Mouse (Mus musculus): Measurements from ENCODE around the gene Upk1a. TPM values are rescaled to one million over a fixed set of nuclear protein-coding genes. Genes with fewer than 3 reads are reported as not detected.
A peak's percentile ranks its signal among the peaks of the same experiment; 100 is the strongest.

Gene Upk1a
- polyA plus RNA-seq, 1 experiment from 2014 or later, result 0.14 TPM

DNA sequence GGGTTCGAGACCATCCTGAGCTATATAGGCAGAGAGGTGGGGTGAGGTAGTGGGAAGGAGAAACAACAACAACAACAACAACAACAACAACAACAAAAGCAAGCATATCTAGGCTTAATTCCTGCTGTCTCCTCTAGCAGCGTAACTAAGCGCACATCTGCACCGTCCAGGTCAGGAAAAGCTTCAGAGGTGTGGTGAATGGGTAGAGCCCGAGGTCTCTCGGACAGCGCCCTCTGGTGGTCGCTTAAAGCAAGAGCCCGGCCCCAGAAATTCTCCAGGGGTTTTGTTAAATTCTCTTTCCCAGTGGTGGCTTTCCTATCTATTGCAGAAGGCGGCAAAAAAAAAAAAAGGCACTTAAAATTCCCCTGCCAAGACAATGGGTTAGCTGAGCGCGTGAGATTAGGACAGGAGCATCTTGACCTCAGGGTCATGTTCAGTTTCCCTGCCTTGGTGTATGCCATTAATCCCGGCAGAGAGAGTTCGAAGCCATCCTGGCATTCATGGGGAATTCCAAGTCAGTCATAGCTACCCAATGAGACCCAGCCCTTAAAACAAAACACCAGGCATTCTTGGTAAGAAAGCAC lies 974 bp upstream of the Upk1a start:
- H3K36me3 ChIP-seq (replicated peaks; ENCODE audit: control insufficient read depth, insufficient read depth, low read depth, low read length), result peaks cover 2% of the 10 kb centered on the region; the same call in 1 of the 2 replicates

DNA sequence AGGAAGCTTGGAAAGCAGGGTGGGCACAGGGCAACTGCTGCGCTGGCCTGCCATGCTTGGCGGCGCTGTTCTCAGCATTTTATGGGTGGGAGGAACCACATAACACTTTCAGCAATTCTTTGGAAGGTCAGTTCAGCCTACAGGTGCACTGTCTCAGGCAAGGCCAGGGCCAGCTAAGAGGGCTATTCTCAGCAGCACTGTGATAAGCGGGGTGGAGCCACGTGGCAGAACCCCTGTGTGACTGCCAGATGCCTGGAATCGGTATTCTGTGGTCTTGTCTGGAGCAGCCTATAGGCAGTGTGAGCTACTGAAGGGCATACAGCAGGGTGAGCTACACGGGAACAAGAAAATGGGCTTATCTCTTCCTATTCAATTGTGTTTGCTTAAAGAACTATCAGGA lies 2.6 kb downstream of the Upk1a start:
- WGBS, result 61% methylated on average over 7 of the region's 7 CpGs
- Histone ChIP-seq H3K4me1 (ENCODE audit: control insufficient read depth, insufficient read depth, low read length) (no peaks in the 10 kb centered on the region), H3K9me3 (replicated peaks; ENCODE audit: control insufficient read depth, low read length) (no peaks in the 10 kb centered on the region), H3K4me2 (ENCODE audit: low read depth, low read length) (no peak overlapping the region), H3K9ac (replicated peaks; ENCODE audit: low read length) (no peak overlapping the region), H3K36me3 (replicated peaks; ENCODE audit: control insufficient read depth, insufficient read depth, low read depth, low read length) (no peaks in the 10 kb centered on the region), H3K4me3 (ENCODE audit: low read depth, low read length) (no peak overlapping the region), H3K27me3 (ENCODE audit: control insufficient read depth, insufficient read depth, low read length) (no peaks in the 10 kb centered on the region), H3K27ac (replicated peaks; ENCODE audit: low read depth, low read length) (no peak overlapping the region)
- ATAC-seq (replicated peaks; ENCODE audit: insufficient number of reproducible peaks, low FRiP score, low TSS enrichment, low read depth) (no peak), DNase-seq (ENCODE audit: low spot score) (no peak)

More for the DNA sequence above, 974 bp upstream of the Upk1a start:
- DNase-seq (ENCODE audit: low spot score), result peak; percentile 74
- no peaks in the 10 kb centered on the region for H3K9me3 ChIP-seq (replicated peaks; ENCODE audit: control insufficient read depth, low read length)
- 0 out of 2 replicates have a peak, but pooled peaks have one; percentile 41 for ATAC-seq (replicated peaks; ENCODE audit: insufficient number of reproducible peaks, low FRiP score, low TSS enrichment, low read depth)
- WGBS, result 27% methylated on average over 14 of the region's 14 CpGs
- no peaks in the 10 kb centered on the region for H3K27me3 ChIP-seq (ENCODE audit: control insufficient read depth, insufficient read depth, low read length)
- no peak overlapping the region for H3K27ac ChIP-seq (replicated peaks; ENCODE audit: low read depth, low read length)
- H3K4me2 ChIP-seq (ENCODE audit: low read depth, low read length), result no peak overlapping the region
- no peak overlapping the region for H3K4me3 ChIP-seq (ENCODE audit: low read depth, low read length)
- H3K9ac ChIP-seq (replicated peaks; ENCODE audit: low read length), result no peak overlapping the region
- H3K4me1 ChIP-seq (ENCODE audit: control insufficient read depth, insufficient read depth, low read length), result no peaks in the 10 kb centered on the region

DNA sequence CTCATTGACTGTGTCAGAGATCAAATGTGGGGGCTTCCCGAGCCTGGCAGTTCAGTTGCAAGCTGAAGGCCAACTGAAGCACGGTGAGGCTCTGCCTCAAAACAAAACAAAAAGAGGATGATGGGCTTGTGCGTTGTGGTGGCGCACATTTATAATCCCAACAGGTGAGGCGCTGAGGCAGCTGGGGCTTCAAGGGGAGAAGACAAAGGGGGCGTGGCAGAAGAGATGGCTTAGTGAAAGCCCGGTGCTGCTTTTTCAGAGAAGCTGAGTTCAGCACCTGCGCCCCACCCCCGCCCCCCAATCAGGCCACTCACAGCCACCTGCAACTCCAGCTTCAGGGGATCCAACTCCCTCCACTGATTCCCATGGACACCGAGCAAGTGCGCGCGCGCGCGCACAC lies 4.2 kb downstream of the Upk1a start:
- Histone ChIP-seq H3K4me3 (ENCODE audit: low read depth, low read length) (no peak overlapping the region), H3K4me2 (ENCODE audit: low read depth, low read length) (no peak overlapping the region), H3K9ac (replicated peaks; ENCODE audit: low read length) (no peak overlapping the region), H3K36me3 (replicated peaks; ENCODE audit: control insufficient read depth, insufficient read depth, low read depth, low read length) (no peaks in the 10 kb centered on the region), H3K4me1 (ENCODE audit: control insufficient read depth, insufficient read depth, low read length) (no peaks in the 10 kb centered on the region), H3K27ac (replicated peaks; ENCODE audit: low read depth, low read length) (no peak overlapping the region), H3K9me3 (replicated peaks; ENCODE audit: control insufficient read depth, low read length) (no peaks in the 10 kb centered on the region), H3K27me3 (ENCODE audit: control insufficient read depth, insufficient read depth, low read length) (no peaks in the 10 kb centered on the region)
- no peak for ATAC-seq (replicated peaks; ENCODE audit: insufficient number of reproducible peaks, low FRiP score, low TSS enrichment, low read depth)
- no peak for DNase-seq (ENCODE audit: low spot score)
- WGBS, result 51% methylated on average over 16 of the region's 16 CpGs

DNA sequence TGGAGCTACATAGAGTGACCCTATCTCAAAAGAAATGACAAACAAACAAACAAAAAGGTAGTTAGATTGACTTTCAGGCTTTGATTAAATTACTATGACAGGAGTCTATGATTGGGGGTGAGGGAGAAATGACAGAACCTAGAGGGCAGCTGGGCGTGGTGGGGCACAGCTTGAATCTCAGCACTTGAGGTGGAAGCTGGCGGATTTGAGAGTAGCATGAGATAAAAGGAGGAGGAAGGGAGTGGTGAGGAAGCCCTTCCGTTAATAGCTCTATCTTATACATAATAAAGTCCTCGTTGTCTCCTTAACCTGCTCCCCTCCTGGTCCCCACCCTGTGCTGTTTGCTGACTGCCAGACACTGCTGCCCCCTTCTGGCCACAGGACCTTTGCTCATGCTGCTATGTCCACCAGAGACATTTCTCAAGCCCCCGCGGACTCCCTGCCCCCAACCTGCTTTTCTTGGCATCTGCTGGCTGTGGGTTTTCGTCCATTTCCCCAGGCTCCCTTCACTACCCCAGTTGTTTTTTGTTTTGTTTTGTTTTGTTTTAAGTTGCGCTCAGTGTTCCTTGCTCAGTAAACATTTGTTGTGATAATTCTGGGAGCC lies 4.8 kb downstream of the Upk1a start:
- ATAC-seq (replicated peaks; ENCODE audit: insufficient number of reproducible peaks, low FRiP score, low TSS enrichment, low read depth), result no peak; the same call in 1 of the 2 replicates
- Histone ChIP-seq H3K4me2 (ENCODE audit: low read depth, low read length) (no peak overlapping the region), H3K27me3 (ENCODE audit: control insufficient read depth, insufficient read depth, low read length) (no peaks in the 10 kb centered on the region), H3K9me3 (replicated peaks; ENCODE audit: control insufficient read depth, low read length) (no peaks in the 10 kb centered on the region), H3K4me1 (ENCODE audit: control insufficient read depth, insufficient read depth, low read length) (no peaks in the 10 kb centered on the region), H3K27ac (replicated peaks; ENCODE audit: low read depth, low read length) (no peak overlapping the region), H3K9ac (replicated peaks; ENCODE audit: low read length) (no peak overlapping the region), H3K36me3 (replicated peaks; ENCODE audit: control insufficient read depth, insufficient read depth, low read depth, low read length) (no peaks in the 10 kb centered on the region), H3K4me3 (ENCODE audit: low read depth, low read length) (no peak overlapping the region)
- WGBS, result 31% methylated on average over 8 of the region's 8 CpGs
- peak; percentile 66 for DNase-seq (ENCODE audit: low spot score)

DNA sequence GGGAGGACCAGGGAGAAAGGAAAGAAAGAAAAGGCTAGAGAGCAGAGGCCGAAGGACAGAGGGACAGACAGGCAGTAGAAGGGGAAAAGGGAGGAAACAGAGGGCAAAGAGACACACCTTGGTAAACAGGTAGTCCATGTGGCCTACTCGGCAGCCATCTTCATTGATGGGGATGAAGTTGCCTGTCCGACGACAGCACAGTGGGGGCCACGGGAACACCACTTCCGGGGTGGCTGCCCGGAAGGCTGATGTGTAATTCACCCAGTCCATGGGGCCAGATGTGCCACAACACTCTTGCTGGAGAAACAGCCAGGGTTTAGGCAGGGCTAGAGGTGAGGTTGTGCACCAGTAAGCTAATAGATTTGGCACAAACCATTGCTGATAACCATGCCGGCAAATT lies 7.7 kb downstream of the Upk1a start:
- WGBS, result 83% methylated on average over 8 of the region's 8 CpGs

DNA sequence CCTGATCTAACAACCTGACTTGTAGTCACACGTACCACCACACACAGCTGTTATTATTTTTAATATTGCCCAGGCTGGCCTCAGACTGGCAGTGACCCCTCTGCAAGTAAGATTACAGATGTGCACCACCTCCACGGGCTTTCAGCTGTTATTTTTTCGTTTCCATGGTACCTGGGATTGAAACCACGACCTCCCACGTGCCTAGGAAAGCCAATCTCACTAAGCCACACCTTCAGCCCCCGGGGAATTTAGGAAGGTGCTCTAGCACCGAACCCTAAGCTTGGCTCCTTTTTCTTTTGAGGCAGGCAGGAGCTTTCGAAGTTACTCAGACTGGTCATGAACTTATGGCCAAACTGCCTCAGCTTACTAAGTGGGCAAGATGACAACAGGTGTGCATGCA lies 8.2 kb downstream of the Upk1a start:
- Histone ChIP-seq H3K27ac (replicated peaks; ENCODE audit: low read depth, low read length) (no peak overlapping the region), H3K9me3 (replicated peaks; ENCODE audit: control insufficient read depth, low read length) (no peaks in the 10 kb centered on the region), H3K36me3 (replicated peaks; ENCODE audit: control insufficient read depth, insufficient read depth, low read depth, low read length) (no peaks in the 10 kb centered on the region), H3K27me3 (ENCODE audit: control insufficient read depth, insufficient read depth, low read length) (no peaks in the 10 kb centered on the region), H3K4me1 (ENCODE audit: control insufficient read depth, insufficient read depth, low read length) (no peaks in the 10 kb centered on the region), H3K4me3 (ENCODE audit: low read depth, low read length) (no peak overlapping the region), H3K4me2 (ENCODE audit: low read depth, low read length) (no peak overlapping the region), H3K9ac (replicated peaks; ENCODE audit: low read length) (no peak overlapping the region)
- no peak for ATAC-seq (replicated peaks; ENCODE audit: insufficient number of reproducible peaks, low FRiP score, low TSS enrichment, low read depth)
- WGBS, result 49% methylated on average over 8 of the region's 8 CpGs
- no peak for DNase-seq (ENCODE audit: low spot score)

More for the DNA sequence above, 7.7 kb downstream of the Upk1a start:
- ATAC-seq (replicated peaks; ENCODE audit: insufficient number of reproducible peaks, low FRiP score, low TSS enrichment, low read depth) (no peak), DNase-seq (ENCODE audit: low spot score) (no peak)
- no peak overlapping the region for H3K4me3 ChIP-seq (ENCODE audit: low read depth, low read length)
- no peak overlapping the region for H3K9ac ChIP-seq (replicated peaks; ENCODE audit: low read length)
- no peaks in the 10 kb centered on the region for H3K36me3 ChIP-seq (replicated peaks; ENCODE audit: control insufficient read depth, insufficient read depth, low read depth, low read length)
- H3K4me2 ChIP-seq (ENCODE audit: low read depth, low read length), result no peak overlapping the region
- no peaks in the 10 kb centered on the region for H3K4me1 ChIP-seq (ENCODE audit: control insufficient read depth, insufficient read depth, low read length)
- no peaks in the 10 kb centered on the region for H3K27me3 ChIP-seq (ENCODE audit: control insufficient read depth, insufficient read depth, low read length)
- no peaks in the 10 kb centered on the region for H3K9me3 ChIP-seq (replicated peaks; ENCODE audit: control insufficient read depth, low read length)
- no peak overlapping the region for H3K27ac ChIP-seq (replicated peaks; ENCODE audit: low read depth, low read length)

DNA sequence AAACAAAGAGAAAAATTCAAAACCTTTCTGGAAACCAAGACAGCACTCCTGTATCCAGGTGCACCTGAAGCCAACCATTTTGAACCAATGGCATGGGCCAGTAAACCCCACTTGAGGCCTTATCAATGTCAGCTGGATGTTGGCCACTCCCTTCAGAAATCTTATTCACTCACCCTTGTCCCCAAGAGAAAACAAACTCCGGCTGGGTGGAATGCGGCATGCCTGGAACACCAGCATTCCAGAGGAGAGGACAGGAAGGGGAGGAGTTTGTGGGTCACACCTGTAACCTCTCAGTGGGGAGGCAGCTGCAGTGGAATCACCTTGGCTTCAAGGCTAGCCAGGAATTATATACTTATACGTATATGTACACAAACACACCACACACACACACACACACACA lies 10.1 kb downstream of the Upk1a start:
- Histone ChIP-seq H3K27me3 (ENCODE audit: control insufficient read depth, insufficient read depth, low read length) (no peaks in the 10 kb centered on the region), H3K9ac (replicated peaks; ENCODE audit: low read length) (no peak overlapping the region), H3K9me3 (replicated peaks; ENCODE audit: control insufficient read depth, low read length) (no peaks in the 10 kb centered on the region), H3K4me2 (ENCODE audit: low read depth, low read length) (no peak overlapping the region), H3K4me1 (ENCODE audit: control insufficient read depth, insufficient read depth, low read length) (no peaks in the 10 kb centered on the region), H3K27ac (replicated peaks; ENCODE audit: low read depth, low read length) (no peak overlapping the region), H3K36me3 (replicated peaks; ENCODE audit: control insufficient read depth, insufficient read depth, low read depth, low read length) (no peaks in the 10 kb centered on the region), H3K4me3 (ENCODE audit: low read depth, low read length) (no peak overlapping the region)
- peak; percentile 49 for DNase-seq (ENCODE audit: low spot score)
- 23% methylated on average over 3 of the region's 3 CpGs for WGBS
- ATAC-seq (replicated peaks; ENCODE audit: insufficient number of reproducible peaks, low FRiP score, low TSS enrichment, low read depth), result no peak

DNA sequence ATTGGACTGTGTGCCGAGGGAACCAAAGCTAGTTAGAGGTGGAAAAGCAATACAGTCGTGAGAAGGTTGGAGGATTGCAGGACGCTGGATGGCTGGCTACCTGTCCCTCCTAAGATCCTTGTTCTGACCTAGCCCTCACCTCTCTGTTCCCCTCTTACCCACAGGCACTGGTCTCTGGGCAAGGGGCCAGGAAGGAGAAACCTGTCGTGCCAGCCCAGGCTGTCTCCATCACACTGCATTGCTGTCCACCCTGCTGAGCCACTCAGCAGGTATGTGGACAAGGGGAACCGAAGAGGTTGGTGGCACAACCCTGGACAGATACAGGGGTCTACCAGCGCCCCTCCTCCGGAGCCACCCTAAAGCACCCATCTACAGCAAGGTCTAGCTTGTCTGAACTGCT lies 12.0 kb downstream of the Upk1a start:
- no peak overlapping the region for H3K9ac ChIP-seq (replicated peaks; ENCODE audit: low read length)
- H3K4me3 ChIP-seq (ENCODE audit: low read depth, low read length), result no peak overlapping the region
- no peak overlapping the region for H3K4me2 ChIP-seq (ENCODE audit: low read depth, low read length)
- no peak overlapping the region for H3K27ac ChIP-seq (replicated peaks; ENCODE audit: low read depth, low read length)
- 75% methylated on average over 7 of the region's 7 CpGs for WGBS
- no peaks in the 10 kb centered on the region for H3K36me3 ChIP-seq (replicated peaks; ENCODE audit: control insufficient read depth, insufficient read depth, low read depth, low read length)
- ATAC-seq (replicated peaks; ENCODE audit: insufficient number of reproducible peaks, low FRiP score, low TSS enrichment, low read depth), result no peak
- no peaks in the 10 kb centered on the region for H3K4me1 ChIP-seq (ENCODE audit: control insufficient read depth, insufficient read depth, low read length)
- H3K27me3 ChIP-seq (ENCODE audit: control insufficient read depth, insufficient read depth, low read length), result no peaks in the 10 kb centered on the region
- no peaks in the 10 kb centered on the region for H3K9me3 ChIP-seq (replicated peaks; ENCODE audit: control insufficient read depth, low read length)
- no peak for DNase-seq (ENCODE audit: low spot score)
